Mouse (Mus musculus) CD4-positive, CD25-positive, alpha-beta regulatory T cell (primary cell): Measurements from ENCODE around the gene Fkbp14. TPM values are rescaled to one million over a fixed set of nuclear protein-coding genes. Genes with fewer than 3 reads are reported as not detected.

ENCODE experiments used
- polyA plus RNA-seq: library from polyadenylated mRNA; unstranded; fragments of 100-300 nt; shearing (Covaris generic); gene quantifications from one replicate; pipeline ENCODE4 v1.2.1, GENCODE M21; 2017

Gene Fkbp14
- polyA plus RNA-seq: not detected

GRCm38 (mm10) chr6:54597208-54597607, at the start of gene Fkbp14:
Gene Fkbp14, minus strand, starts transcription at chr6:54597308.

DNA sequence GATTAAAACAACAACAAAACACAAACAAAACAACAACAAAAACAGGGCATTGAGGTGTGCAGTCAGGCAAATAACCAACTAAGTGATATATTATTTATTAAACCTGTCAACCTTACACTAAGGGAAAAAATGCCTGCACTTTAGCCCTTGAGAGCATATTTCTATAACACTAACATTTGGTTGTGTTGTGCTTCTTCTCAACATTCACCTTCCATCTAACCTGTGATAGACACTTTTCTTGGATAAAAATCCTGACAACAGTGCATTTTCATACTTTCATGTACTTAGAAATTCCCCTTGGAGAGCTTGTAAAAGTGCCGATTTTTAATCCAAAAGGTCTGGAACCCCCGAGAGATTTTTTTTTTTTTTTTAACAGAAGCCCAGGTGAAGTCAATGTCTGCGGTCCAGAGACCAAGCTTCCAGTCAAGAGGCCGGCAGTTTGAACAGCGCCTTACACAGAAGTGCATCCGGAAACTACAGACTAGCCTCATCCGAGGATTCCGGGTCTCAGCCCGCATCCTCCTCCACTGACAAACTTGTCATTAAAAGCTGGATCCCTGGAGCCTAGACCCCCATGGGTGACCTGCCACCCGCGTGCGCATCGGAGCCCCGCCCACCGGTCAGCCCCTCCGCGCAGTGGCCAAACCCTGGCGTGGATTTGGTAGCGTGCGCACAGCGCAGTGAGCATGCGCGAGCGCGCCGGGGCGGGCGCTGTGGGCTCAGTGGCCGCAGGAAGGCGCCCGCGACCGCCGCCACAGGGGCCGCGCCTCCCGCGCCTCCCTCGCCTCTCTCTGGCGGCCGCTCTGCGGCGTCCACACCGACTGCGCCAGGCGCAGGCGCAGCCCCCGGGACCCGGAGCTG, 2.4 kb downstream of the Fkbp14 start, which contains the start of gene Plekha8:
TSS of gene Plekha8 (plus strand) at position 643 of the 861 bp plus-strand sequence.

GRCm38 (mm10) chr6:54565665-54566545, 31.2 kb downstream of the Fkbp14 start, which contains the start of gene Scrn1:
Gene Scrn1, minus strand, starts transcription at chr6:54566489.

Other genes starting within 250 kb of the Fkbp14 start
- 0.05 TPM for gene Wipf3, start 167.7 kb downstream of the Fkbp14 start, polyA plus RNA-seq
- gene Scrn1, start 30.8 kb downstream of the Fkbp14 start, polyA plus RNA-seq: not detected
- gene Plekha8, start 2.2 kb downstream of the Fkbp14 start, polyA plus RNA-seq: 3.4 TPM
- 25.4 TPM for gene Mturn, start 84.3 kb upstream of the Fkbp14 start, polyA plus RNA-seq
- 152 TPM for gene Znrf2, start 219.6 kb upstream of the Fkbp14 start, polyA plus RNA-seq